Mouse (Mus musculus) embryonic facial prominence, embryonic 11.5 days (tissue): ENCODE results near the gene Pnpla2. TPM values are rescaled to one million over a fixed set of nuclear protein-coding genes. Genes with fewer than 3 reads are reported as not detected.

Experiments used
- ATAC-seq: fragments of 200-750 bp; cut with Nextera tagmentation; replicated peaks from 2 replicates; pipeline ENCODE4 v1.8.0; 2017; ENCODE audit warnings: low read depth; ENCODE audit not compliant: insufficient number of reproducible peaks, low FRiP score, low TSS enrichment
- DNase-seq: peaks from one replicate; pipeline ENCODE4 v3.0.0-alpha.2; 2015; ENCODE audit warnings: low spot score
- H3K27ac ChIP-seq: fragments of 300-500 bp; sonication (generic); replicated peaks from 2 replicates; pipeline ENCODE4 v1.5.1; 2014; ENCODE audit warnings: mild to moderate bottlenecking, low read depth, low read length, control low read depth
- H3K27me3 ChIP-seq: fragments of 300-500 bp; sonication (generic); 2 replicates; pipeline ENCODE4 v1.6.1; 2014; ENCODE audit warnings: mild to moderate bottlenecking, low read length, moderate library complexity, mixed read lengths; ENCODE audit not compliant: control insufficient read depth, insufficient read depth
- H3K36me3 ChIP-seq: fragments of 300-500 bp; sonication (generic); replicated peaks from 2 replicates; pipeline ENCODE4 v1.6.1; 2014; ENCODE audit warnings: low read depth, mild to moderate bottlenecking, low read length, moderate library complexity, mixed read lengths; ENCODE audit not compliant: control insufficient read depth, insufficient read depth
- H3K4me1 ChIP-seq: fragments of 300-500 bp; sonication (generic); 2 replicates; pipeline ENCODE4 v1.6.1; 2014; ENCODE audit warnings: low read length, mixed read lengths; ENCODE audit not compliant: control insufficient read depth, insufficient read depth
- H3K4me2 ChIP-seq: fragments of 300-500 bp; sonication (generic); 2 replicates; pipeline ENCODE4 v1.6.1; 2014; ENCODE audit warnings: low read depth, mild to moderate bottlenecking, control low read depth, low read length, moderate library complexity
- H3K4me3 ChIP-seq: fragments of 300-500 bp; sonication (generic); 2 replicates; pipeline ENCODE4 v1.5.1; 2014; ENCODE audit warnings: low read depth, low read length, control low read depth
- H3K9ac ChIP-seq: fragments of 300-500 bp; sonication (generic); replicated peaks from 2 replicates; pipeline ENCODE4 v1.6.1; 2014; ENCODE audit warnings: mild to moderate bottlenecking, control low read depth, low read length
- H3K9me3 ChIP-seq: fragments of 300-500 bp; sonication (generic); replicated peaks from 2 replicates; pipeline ENCODE4 v1.6.1; 2016; ENCODE audit warnings: mild to moderate bottlenecking, low read length, inconsistent platforms, mixed read lengths; ENCODE audit not compliant: control insufficient read depth
- WGBS: fragments of 180-500 bp; shearing (Covaris S2); extraction: QIAGEN DNeasy Blood & Tissue Kit; methylation state at CpG from one replicate; pipeline ENCODE4 v1.1.7; 2014; 5-methylcytosine and 5-hydroxymethylcytosine counted together
- polyA plus RNA-seq: library from polyadenylated mRNA; unstranded; fragments of >200 nt; fragmentation: Nextera tagmentation; extraction: Ambion mirVana; gene quantifications from 2 replicates; pipeline ENCODE4 v1.2.1, GENCODE M21; 2014

Pnpla2 gene
- polyA plus RNA-seq, 1 experiment from 2014 or later, result 11.1 TPM

DNA sequence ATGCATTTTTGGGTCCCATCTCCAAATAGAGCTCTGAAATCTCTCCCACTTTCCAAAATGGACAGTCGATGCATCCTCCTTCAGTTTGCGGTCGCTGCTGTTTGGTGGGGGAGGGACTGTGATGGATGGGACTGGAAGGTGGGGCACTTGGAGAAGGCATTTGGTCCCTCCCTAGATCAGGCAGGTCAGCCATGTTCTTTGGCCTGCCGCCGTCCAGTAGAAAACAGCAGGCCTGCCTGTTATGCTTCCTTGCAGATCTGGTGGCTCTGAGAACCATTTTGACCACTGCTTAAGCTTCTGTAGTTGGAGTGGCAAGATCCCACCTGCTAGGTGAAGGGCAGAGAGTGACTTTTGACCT is 13.1 kb downstream of the Pnpla2 start:
- peaks cover 27% of the 10 kb centered on the region for H3K4me1 ChIP-seq
- peaks cover 24% of the 10 kb centered on the region for H3K27me3 ChIP-seq
- H3K27ac ChIP-seq, result peak overlapping the region; percentile 67
- H3K36me3 ChIP-seq, result peaks cover 7% of the 10 kb centered on the region; the same call in 1 of the 2 replicates
- no peaks in the 10 kb centered on the region for H3K9me3 ChIP-seq
- peak overlapping the region; percentile 80 for H3K9ac ChIP-seq
- peak overlapping the region; percentile 67 for H3K4me3 ChIP-seq
- peak overlapping the region; percentile 74 for H3K4me2 ChIP-seq
- ATAC-seq, result no peak
- no peak for DNase-seq
- 21% methylated on average over 5 of the region's 5 CpGs for WGBS

DNA sequence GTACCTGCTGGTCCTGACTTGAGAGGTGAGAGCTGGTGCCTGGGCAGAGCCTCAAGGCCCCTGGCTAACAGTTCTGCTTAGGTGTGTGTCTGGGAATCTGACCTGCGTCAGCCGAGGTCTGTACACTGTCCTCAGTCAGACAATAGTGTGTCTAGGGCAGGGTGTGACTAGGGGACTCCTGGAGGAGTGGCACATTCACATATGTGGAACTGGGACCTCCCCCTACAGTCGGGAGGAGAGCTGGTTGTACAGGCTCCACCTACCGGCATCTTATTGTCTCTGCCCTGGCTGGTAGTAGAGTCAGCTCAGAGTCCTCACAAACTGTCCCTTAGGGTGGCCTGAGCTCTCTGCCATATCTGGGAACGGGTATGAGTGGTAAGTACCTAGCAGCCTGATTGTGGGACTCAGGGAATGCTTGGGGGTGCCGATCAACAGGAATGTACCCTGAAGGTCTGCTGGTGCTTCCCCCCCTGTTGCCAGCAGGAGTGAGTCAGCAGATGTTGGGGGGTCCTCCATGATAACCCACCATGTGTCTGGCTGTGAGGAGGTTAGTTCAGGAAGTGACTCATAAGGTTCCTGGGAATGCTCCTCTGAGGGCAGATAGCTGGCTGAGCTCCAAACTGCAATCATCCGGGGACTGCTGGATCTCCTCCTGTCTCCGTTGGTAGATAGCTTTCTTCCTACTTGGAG is 13.7 kb downstream of the Pnpla2 start:
- peak overlapping the region; percentile 80 for H3K9ac ChIP-seq
- DNase-seq, result peak; percentile 78
- ATAC-seq, result peak; percentile 79
- H3K27ac ChIP-seq, result peak overlapping the region; percentile 67
- peaks cover 26% of the 10 kb centered on the region for H3K4me1 ChIP-seq
- peaks cover 7% of the 10 kb centered on the region; the same call in 1 of the 2 replicates for H3K36me3 ChIP-seq
- peak overlapping the region; percentile 74 for H3K4me2 ChIP-seq
- WGBS, result 20% methylated on average over 8 of the region's 8 CpGs
- peaks cover 19% of the 10 kb centered on the region for H3K27me3 ChIP-seq
- peak overlapping the region; percentile 67 for H3K4me3 ChIP-seq
- no peaks in the 10 kb centered on the region for H3K9me3 ChIP-seq

DNA sequence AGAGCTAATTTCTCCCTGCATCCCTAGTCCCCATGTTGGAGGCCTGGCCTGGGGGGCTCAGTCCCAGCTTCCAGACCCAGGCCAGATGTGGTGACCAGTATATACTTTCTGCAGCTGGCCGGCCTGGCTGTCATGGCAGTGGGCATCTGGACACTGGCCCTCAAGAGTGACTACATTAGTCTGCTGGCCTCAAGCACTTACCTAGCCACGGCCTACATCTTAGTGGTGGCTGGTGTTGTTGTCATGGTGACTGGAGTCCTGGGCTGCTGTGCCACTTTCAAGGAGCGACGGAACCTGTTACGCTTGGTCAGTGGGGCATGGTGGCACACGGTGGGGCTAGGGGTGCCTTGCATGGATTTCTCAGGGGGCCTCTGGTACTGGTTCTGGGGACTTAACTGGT is 14.4 kb downstream of the Pnpla2 start:
- WGBS, result 90% methylated on average over 6 of the region's 6 CpGs
- DNase-seq, result no peak

DNA sequence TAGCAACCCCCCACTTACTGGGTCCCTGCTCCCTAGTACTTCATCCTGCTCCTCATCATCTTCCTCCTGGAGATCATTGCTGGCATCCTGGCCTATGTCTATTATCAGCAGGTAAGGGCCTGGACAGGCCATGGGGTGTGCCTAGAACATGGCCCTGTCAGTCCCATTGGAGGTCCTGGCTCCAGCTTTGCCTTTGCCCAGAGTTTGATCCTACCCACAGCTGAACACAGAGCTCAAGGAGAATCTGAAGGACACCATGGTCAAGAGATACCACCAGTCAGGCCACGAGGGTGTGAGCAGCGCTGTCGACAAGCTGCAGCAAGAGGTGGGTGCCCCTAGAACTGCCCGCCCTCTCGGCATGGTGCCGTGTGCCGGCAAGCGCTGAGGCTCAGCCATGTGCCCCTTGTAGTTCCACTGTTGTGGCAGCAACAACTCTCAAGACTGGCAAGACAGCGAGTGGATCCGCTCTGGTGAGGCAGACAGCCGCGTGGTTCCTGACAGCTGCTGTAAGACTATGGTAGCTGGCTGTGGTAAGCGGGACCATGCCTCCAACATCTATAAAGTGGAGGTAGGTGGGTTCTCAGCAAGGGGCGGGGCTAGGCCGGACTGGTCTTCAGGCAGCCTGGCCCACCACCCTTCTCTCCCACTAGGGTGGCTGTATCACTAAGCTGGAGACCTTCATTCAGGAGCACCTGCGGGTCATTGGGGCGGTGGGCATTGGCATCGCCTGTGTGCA is 15.1 kb downstream of the Pnpla2 start:
- WGBS, result 90% methylated on average over 18 of the region's 18 CpGs
- H3K4me1 ChIP-seq, result peaks cover 20% of the 10 kb centered on the region
- H3K27me3 ChIP-seq, result peaks cover 6% of the 10 kb centered on the region
- H3K4me3 ChIP-seq, result no peak overlapping the region
- DNase-seq (no peak), ATAC-seq (no peak)
- H3K4me2 ChIP-seq, result no peak overlapping the region
- H3K27ac ChIP-seq, result no peak overlapping the region
- peaks cover 7% of the 10 kb centered on the region; the same call in 1 of the 2 replicates for H3K36me3 ChIP-seq
- H3K9me3 ChIP-seq, result no peaks in the 10 kb centered on the region
- no peak overlapping the region for H3K9ac ChIP-seq

More for the DNA sequence above, 14.4 kb downstream of the Pnpla2 start:
- Histone ChIP-seq H3K9me3 (no peaks in the 10 kb centered on the region), H3K36me3 (peaks cover 7% of the 10 kb centered on the region; the same call in 1 of the 2 replicates), H3K27ac (no peak overlapping the region), H3K4me2 (peak overlapping the region; percentile 74), H3K4me3 (peak overlapping the region; percentile 67), H3K27me3 (peaks cover 12% of the 10 kb centered on the region), H3K4me1 (peaks cover 25% of the 10 kb centered on the region), H3K9ac (peak overlapping the region; percentile 53)
- ATAC-seq, result no peak

DNA sequence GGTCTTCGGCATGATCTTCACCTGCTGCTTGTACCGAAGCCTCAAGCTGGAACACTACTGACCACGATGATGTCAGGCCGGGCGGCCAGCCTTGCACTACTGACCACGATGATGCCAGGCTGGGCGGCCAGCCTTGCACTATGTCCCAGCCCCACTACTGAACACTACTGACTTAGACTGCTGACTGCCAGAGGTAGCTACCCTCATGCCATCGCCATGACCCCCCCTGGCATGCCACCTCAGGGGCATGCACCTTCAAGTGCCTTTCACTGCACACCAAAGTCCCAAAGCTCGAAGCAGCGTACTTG is 15.6 kb downstream of the Pnpla2 start:
- Histone ChIP-seq H3K27me3 (peaks cover 3% of the 10 kb centered on the region; the same call in 1 of the 2 replicates), H3K9ac (no peak overlapping the region), H3K4me3 (no peak overlapping the region), H3K9me3 (no peaks in the 10 kb centered on the region), H3K4me2 (no peak overlapping the region), H3K4me1 (peaks cover 17% of the 10 kb centered on the region), H3K27ac (no peak overlapping the region), H3K36me3 (peaks cover 7% of the 10 kb centered on the region; the same call in 1 of the 2 replicates)
- ATAC-seq (no peak), DNase-seq (no peak)
- WGBS, result 96% methylated on average over 10 of the region's 10 CpGs

- ATAC-seq, result no peak
- no peak for DNase-seq
Measured at GRCm38 (mm10) chr7:141471236-141471635, 16.2 kb downstream of the Pnpla2 start.

DNA sequence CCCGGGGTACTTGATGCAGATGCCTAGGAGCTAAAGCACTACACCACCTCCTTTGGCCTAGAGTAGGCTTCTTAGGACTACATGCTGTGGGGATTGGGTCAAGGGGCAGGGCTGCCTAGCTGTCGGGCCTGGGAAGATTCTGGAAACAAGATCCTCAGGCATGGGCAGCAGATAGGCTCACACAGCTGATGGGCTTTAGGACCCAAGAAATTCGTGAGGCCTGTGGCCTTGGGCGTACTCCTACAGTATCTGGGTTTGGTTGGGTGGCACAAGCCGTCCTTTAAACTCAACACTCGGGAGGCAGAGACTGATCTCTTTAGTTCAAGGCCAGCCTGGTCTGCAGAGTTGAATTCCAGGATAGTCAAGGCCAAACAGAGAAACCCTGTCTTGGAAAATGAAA is 17.2 kb downstream of the Pnpla2 start:
- 82% methylated on average over 6 of the region's 6 CpGs for WGBS
- no peak for DNase-seq
- Histone ChIP-seq H3K27ac (no peak overlapping the region), H3K9ac (no peak overlapping the region), H3K4me3 (no peak overlapping the region), H3K4me2 (no peak overlapping the region), H3K9me3 (no peaks in the 10 kb centered on the region), H3K4me1 (peaks cover 19% of the 10 kb centered on the region), H3K36me3 (peaks cover 7% of the 10 kb centered on the region; the same call in 1 of the 2 replicates), H3K27me3 (no peaks in the 10 kb centered on the region)
- ATAC-seq, result no peak

More at GRCm38 (mm10) chr7:141471236-141471635, 16.2 kb downstream of the Pnpla2 start:
- Histone ChIP-seq H3K4me2 (no peak overlapping the region), H3K36me3 (peaks cover 7% of the 10 kb centered on the region; the same call in 1 of the 2 replicates), H3K9me3 (no peaks in the 10 kb centered on the region), H3K4me1 (peaks cover 18% of the 10 kb centered on the region), H3K27me3 (no peaks in the 10 kb centered on the region), H3K9ac (no peak overlapping the region), H3K27ac (no peak overlapping the region), H3K4me3 (no peak overlapping the region)
- WGBS, result 85% methylated on average over 1 of the region's 1 CpGs

- no peak for ATAC-seq
- no peak overlapping the region for H3K9ac ChIP-seq
- H3K27me3 ChIP-seq, result no peaks in the 10 kb centered on the region
- no peak overlapping the region for H3K4me2 ChIP-seq
- H3K27ac ChIP-seq, result no peak overlapping the region
- no peaks in the 10 kb centered on the region for H3K9me3 ChIP-seq
- no peak for DNase-seq
- H3K4me3 ChIP-seq, result no peak overlapping the region
- H3K36me3 ChIP-seq, result peaks cover 7% of the 10 kb centered on the region; the same call in 1 of the 2 replicates
- H3K4me1 ChIP-seq, result peaks cover 19% of the 10 kb centered on the region
- WGBS, result 86% methylated on average over 6 of the region's 6 CpGs
Measured at GRCm38 (mm10) chr7:141472763-141473162, 17.8 kb downstream of the Pnpla2 start.
